Mouse (Mus musculus) left cerebral cortex, adult 18-20 months (tissue): ENCODE measurements around the gene a. TPM values are rescaled to one million over a fixed set of nuclear protein-coding genes. Genes with fewer than 3 reads are reported as not detected.
"Not testable (repeated sequence)": the region's sequence is repeated elsewhere in the genome, so short reads cannot be mapped to it uniquely, and the experiment has no call there.

Experiments used
- DNase-seq, 2 experiments: peaks; one replicate each; pipeline ENCODE4 v3.0.0; 2021 to 2022; ENCODE audit warnings: low spot score in 2 of 2, mixed read lengths in 1 of 2
- total RNA-seq, 2 experiments: library from RNA; stranded (reverse); gene quantifications; 2 replicates each; pipeline ENCODE4 v1.2.3; 2021

Gene a
- total RNA-seq, 2 experiments from 2014 or later, result not detected

- DNase-seq, result no peak
These were observed 126.9 kb downstream of the a start for GRCm38 (mm10) chr2:154917866-154918641.

GRCm38 (mm10) chr2:154920896-154921295, 129.7 kb downstream of the a start:
- DNase-seq, result no peak

- DNase-seq, result not testable (repeated sequence)
These were observed 130.9 kb downstream of the a start for GRCm38 (mm10) chr2:154922134-154922533.

- DNase-seq, result no peak
These were observed 134.3 kb downstream of the a start for GRCm38 (mm10) chr2:154925411-154926031.

- DNase-seq, result no peak
These were observed 135.6 kb downstream of the a start for GRCm38 (mm10) chr2:154926843-154927242.

GRCm38 (mm10) chr2:154928298-154928697, 137.1 kb downstream of the a start:
- no peak for DNase-seq

- DNase-seq, result peak in 1 of 2 experiments; percentile 3
These were observed 142.7 kb downstream of the a start for GRCm38 (mm10) chr2:154933884-154934283.

- DNase-seq, result no peak
These were observed 144.9 kb downstream of the a start for GRCm38 (mm10) chr2:154936106-154936505.

GRCm38 (mm10) chr2:154936536-154937155, 145.4 kb downstream of the a start:
- no peak for DNase-seq

GRCm38 (mm10) chr2:154937547-154938390, 146.6 kb downstream of the a start:
- DNase-seq, result no peak

- no peak for DNase-seq
These were observed 150.8 kb downstream of the a start for GRCm38 (mm10) chr2:154941952-154942351.

GRCm38 (mm10) chr2:154942546-154942945, 151.3 kb downstream of the a start:
- no peak for DNase-seq

- peak; percentile 83 to 88 for DNase-seq
These were observed 151.9 kb downstream of the a start for GRCm38 (mm10) chr2:154943101-154943500.

GRCm38 (mm10) chr2:154946921-154947320, 155.7 kb downstream of the a start:
- no peak for DNase-seq

GRCm38 (mm10) chr2:154949352-154949751, 158.2 kb downstream of the a start:
- no peak for DNase-seq

- no peak for DNase-seq
These were observed 158.7 kb downstream of the a start for GRCm38 (mm10) chr2:154949877-154950276.

- no peak for DNase-seq
These were observed 159.4 kb downstream of the a start for GRCm38 (mm10) chr2:154950601-154951000.

GRCm38 (mm10) chr2:154959486-154959885, 168.3 kb downstream of the a start:
- DNase-seq, result no peak

GRCm38 (mm10) chr2:154959909-154960308, 168.7 kb downstream of the a start:
- DNase-seq, result no peak

- no peak for DNase-seq
These were observed 172.0 kb downstream of the a start for GRCm38 (mm10) chr2:154963176-154963575.

GRCm38 (mm10) chr2:154969740-154970397, 178.7 kb downstream of the a start:
- DNase-seq, result not testable (repeated sequence)
